Mouse (Mus musculus): Measurements from ENCODE around the gene Ubac2. TPM values are rescaled to one million over a fixed set of nuclear protein-coding genes. Genes with fewer than 3 reads are reported as not detected.

Ubac2 gene
- total and polyA plus RNA-seq, 3 experiments, result 32.8 to 40.1 (median 35.5) TPM

GRCm38 (mm10) chr14:122008261-122008660 is 129.8 kb downstream of the Ubac2 start:
- Histone ChIP-seq H3K79me2 (replicated peaks; ENCODE audit: control insufficient read depth, extremely low read depth, insufficient read depth, poor library complexity, severe bottlenecking) (no peaks in the 10 kb centered on the region), H3K27ac (ENCODE audit: insufficient read depth, low read depth) (no peak overlapping the region), H3K4me3 (replicated peaks in 1 of 3; ENCODE audit: low read depth in 2 of 3, low read length in 2 of 3, poor library complexity in 1 of 3) (no peak overlapping the region), H3K36me3 (replicated peaks in 1 of 2; ENCODE audit: control insufficient read depth in 1 of 2, insufficient read depth in 1 of 2, low read length in 1 of 2) (peaks cover 15 to 48% of the 10 kb centered on the region in 2 experiments), H3K27me3 (replicated peaks) (no peaks in the 10 kb centered on the region), H3K4me1 (ENCODE audit: control insufficient read depth in 1 of 2, insufficient read depth in 2 of 2) (peaks cover 5 to 42% of the 10 kb centered on the region in 2 experiments; a peak in 2 of 4 replicates), H3K9ac (ENCODE audit: insufficient read depth, low read depth) (no peak overlapping the region), H3K9me3 (replicated peaks; ENCODE audit: low read length) (no peaks in the 10 kb centered on the region), H3K4me2 (ENCODE audit: insufficient read depth, low read depth, poor library complexity, severe bottlenecking) (no peak overlapping the region)
- DNase-seq (ENCODE audit: extremely low read depth), result no peak
- TF ChIP-seq IRF4 (IDR thresholded peaks at IDR 0.05; ENCODE audit: low read depth, low read length) (no peak), ZKSCAN1 (IDR thresholded peaks at IDR 0.05; ENCODE audit: borderline replicate concordance, low read depth, low read length) (no peak), HCFC1 (IDR thresholded peaks at IDR 0.05; ENCODE audit: low read depth, low read length) (no peak), ETS1 (conservative IDR thresholded peaks at IDR 0.05; ENCODE audit: low read depth, low read length) (no peak), MAFK (IDR thresholded peaks at IDR 0.05; ENCODE audit: insufficient replicate concordance, low read length) (no peak), POLR2A (IDR thresholded peaks at IDR 0.05; ENCODE audit: low read depth, low read length) (no peak), ZC3H11A (IDR thresholded peaks at IDR 0.05; ENCODE audit: low read depth, low read length) (no peak), MAX (IDR thresholded peaks at IDR 0.05; ENCODE audit: low read length) (no peak), RAD21 (IDR thresholded peaks at IDR 0.05; ENCODE audit: low read depth, low read length) (no peak), EP300 (IDR thresholded peaks at IDR 0.05; ENCODE audit: low read length) (no peak), KAT2A (IDR thresholded peaks at IDR 0.05; ENCODE audit: insufficient replicate concordance, low read length) (no peak), ZNF384 (IDR thresholded peaks at IDR 0.05; ENCODE audit: low read depth, low read length) (no peak), JUN (IDR thresholded peaks at IDR 0.05; ENCODE audit: insufficient read depth, low read depth, low read length) (no peak), TBP (conservative IDR thresholded peaks at IDR 0.05; ENCODE audit: low read depth, low read length) (no peak)
- in situ Hi-C loops (cut with MboI; ENCODE audit: low pct_ligation_motif_present, low pct_unique_long_range_greater_than_20kb, low sequenced_read_pairs), result no loop called here
- dilution Hi-C loops (cut with MboI; ENCODE audit: extremely low pct_ligation_motif_present, extremely low pct_unique_long_range_greater_than_20kb, low sequenced_read_pairs), result no loop called here

GRCm38 (mm10) chr14:122009502-122009901 is 131.1 kb downstream of the Ubac2 start:
- H3K27ac ChIP-seq (ENCODE audit: insufficient read depth, low read depth), result no peak overlapping the region
- H3K4me1 ChIP-seq (ENCODE audit: control insufficient read depth in 1 of 2, insufficient read depth in 2 of 2), result peaks cover 8 to 48% of the 10 kb centered on the region in 2 experiments; a peak in 3 of 4 replicates
- in situ Hi-C loops (cut with MboI; ENCODE audit: low pct_ligation_motif_present, low pct_unique_long_range_greater_than_20kb, low sequenced_read_pairs), result no loop called here
- peak; percentile 62 for DNase-seq (ENCODE audit: extremely low read depth)
- H3K9me3 ChIP-seq (replicated peaks; ENCODE audit: low read length), result no peaks in the 10 kb centered on the region
- H3K36me3 ChIP-seq (replicated peaks in 1 of 2; ENCODE audit: control insufficient read depth in 1 of 2, insufficient read depth in 1 of 2, low read length in 1 of 2), result peaks cover 15 to 48% of the 10 kb centered on the region in 2 experiments
- H3K4me2 ChIP-seq (ENCODE audit: insufficient read depth, low read depth, poor library complexity, severe bottlenecking), result no peak overlapping the region
- no peaks in the 10 kb centered on the region for H3K27me3 ChIP-seq (replicated peaks)
- H3K79me2 ChIP-seq (replicated peaks; ENCODE audit: control insufficient read depth, extremely low read depth, insufficient read depth, poor library complexity, severe bottlenecking), result no peaks in the 10 kb centered on the region
- dilution Hi-C loops (cut with MboI; ENCODE audit: extremely low pct_ligation_motif_present, extremely low pct_unique_long_range_greater_than_20kb, low sequenced_read_pairs), result no loop called here
- H3K9ac ChIP-seq (ENCODE audit: insufficient read depth, low read depth), result no peak overlapping the region
- no peak overlapping the region for H3K4me3 ChIP-seq (replicated peaks in 1 of 3; ENCODE audit: low read depth in 2 of 3, low read length in 2 of 3, poor library complexity in 1 of 3)
- no peak for TF ChIP-seq CTCF (conservative IDR thresholded peaks at IDR 0.05 in 1 of 2, IDR thresholded peaks at IDR 0.05 in 1 of 2; ENCODE audit: low read depth in 2 of 2, low read length in 2 of 2)
- TF ChIP-seq JUN (IDR thresholded peaks at IDR 0.05; ENCODE audit: insufficient read depth, low read depth, low read length), result no peak
- TF ChIP-seq ETS1 (conservative IDR thresholded peaks at IDR 0.05; ENCODE audit: low read depth, low read length), result no peak
- TF ChIP-seq USF2 (conservative IDR thresholded peaks at IDR 0.05; ENCODE audit: low read depth, low read length), result no peak
- no peak for TF ChIP-seq RAD21 (IDR thresholded peaks at IDR 0.05; ENCODE audit: low read depth, low read length)
- TF ChIP-seq ZKSCAN1 (IDR thresholded peaks at IDR 0.05; ENCODE audit: borderline replicate concordance, low read depth, low read length), result no peak
- TF ChIP-seq E2F4 (IDR thresholded peaks at IDR 0.05; ENCODE audit: insufficient replicate concordance, low read depth, low read length), result no peak
- TF ChIP-seq EP300 (IDR thresholded peaks at IDR 0.05; ENCODE audit: low read length), result 0 out of 2 replicates have a peak, but pooled peaks have one; percentile 16
- TF ChIP-seq JUND (conservative IDR thresholded peaks at IDR 0.05; ENCODE audit: low read depth, low read length), result no peak
- TF ChIP-seq MYC (IDR thresholded peaks at IDR 0.05; ENCODE audit: low read depth, low read length), result peak; percentile 49; the same call in 1 of the 2 replicates
- TF ChIP-seq MEF2A (IDR thresholded peaks at IDR 0.05; ENCODE audit: borderline replicate concordance, low read depth, low read length), result no peak
- TF ChIP-seq PAX5 (IDR thresholded peaks at IDR 0.05; ENCODE audit: low read length), result no peak
- TF ChIP-seq NRF1 (IDR thresholded peaks at IDR 0.05; ENCODE audit: low read depth, low read length), result peak; percentile 60
- no peak for TF ChIP-seq TBP (conservative IDR thresholded peaks at IDR 0.05; ENCODE audit: low read depth, low read length)
- TF ChIP-seq IRF4 (IDR thresholded peaks at IDR 0.05; ENCODE audit: low read depth, low read length), result no peak
- TF ChIP-seq ZC3H11A (IDR thresholded peaks at IDR 0.05; ENCODE audit: low read depth, low read length), result no peak
- 0 out of 2 replicates have a peak, but pooled peaks have one; percentile 19 for TF ChIP-seq POLR2A (IDR thresholded peaks at IDR 0.05; ENCODE audit: low read depth, low read length)
- TF ChIP-seq CHD1 (IDR thresholded peaks at IDR 0.05; ENCODE audit: low read depth, low read length), result no peak
- no peak for TF ChIP-seq MXI1 (IDR thresholded peaks at IDR 0.05; ENCODE audit: low read depth, low read length)
- TF ChIP-seq ELF1 (IDR thresholded peaks at IDR 0.05; ENCODE audit: low read depth, low read length), result no peak
- TF ChIP-seq CHD2 (IDR thresholded peaks at IDR 0.05; ENCODE audit: low read length), result no peak
- TF ChIP-seq SMC3 (IDR thresholded peaks at IDR 0.05; ENCODE audit: low read depth, low read length), result no peak
- TF ChIP-seq SIN3A (IDR thresholded peaks at IDR 0.05; ENCODE audit: low read length), result no peak
- TF ChIP-seq UBTF (IDR thresholded peaks at IDR 0.05; ENCODE audit: low read depth, low read length), result no peak
- no peak for TF ChIP-seq NELFE (IDR thresholded peaks at IDR 0.05; ENCODE audit: low read depth, low read length)
- TF ChIP-seq RCOR1 (conservative IDR thresholded peaks at IDR 0.05; ENCODE audit: low read depth, low read length), result no peak
- TF ChIP-seq MAX (IDR thresholded peaks at IDR 0.05; ENCODE audit: low read length), result no peak
- no peak for TF ChIP-seq USF1 (IDR thresholded peaks at IDR 0.05; ENCODE audit: low read depth, low read length)

Measured in CH12.LX (cell line).